Mouse (Mus musculus) midbrain, postnatal 0 days (tissue): ENCODE measurements around the gene 4931422A03Rik. TPM values are rescaled to one million over a fixed set of nuclear protein-coding genes. Genes with fewer than 3 reads are reported as not detected.
"Not testable (repeated sequence)": the region's sequence is repeated elsewhere in the genome, so short reads cannot be mapped to it uniquely, and the experiment has no call there.

ENCODE experiments used
- ATAC-seq: fragments of 200-750 bp; cut with Nextera tagmentation; 2 replicates; pipeline ENCODE4 v1.8.0; 2017; ENCODE audit warnings: moderate number of reproducible peaks, mild to moderate bottlenecking, moderate TSS enrichment, moderate library complexity; ENCODE audit not compliant: low FRiP score
- DNase-seq: peaks from one replicate; pipeline ENCODE4 v3.0.0-alpha.2; 2015; ENCODE audit warnings: low spot score
- H3K27ac ChIP-seq: fragments of 300-500 bp; sonication (generic); 2 replicates; pipeline ENCODE4 v1.5.1; 2014; ENCODE audit warnings: low read depth, mild to moderate bottlenecking, low read length, mixed read lengths
- H3K27me3 ChIP-seq: fragments of 300-500 bp; sonication (generic); 2 replicates; pipeline ENCODE4 v1.6.1; 2014; ENCODE audit warnings: low read length, control low read depth, mixed read lengths; ENCODE audit not compliant: insufficient read depth
- H3K36me3 ChIP-seq: fragments of 300-500 bp; sonication (generic); 2 replicates; pipeline ENCODE4 v1.6.1; 2014; ENCODE audit warnings: low read length, control low read depth, mixed read lengths; ENCODE audit not compliant: insufficient read depth
- H3K4me1 ChIP-seq: fragments of 300-500 bp; sonication (generic); 2 replicates; pipeline ENCODE4 v1.6.1; 2014; ENCODE audit warnings: mild to moderate bottlenecking, control low read depth, antibody characterized with exemption, low read length, mixed read lengths; ENCODE audit not compliant: insufficient read depth
- H3K4me2 ChIP-seq: fragments of 300-500 bp; sonication (generic); 2 replicates; pipeline ENCODE4 v1.6.1; 2014; ENCODE audit warnings: low read depth, mild to moderate bottlenecking, low read length, mixed read lengths; ENCODE audit not compliant: poor library complexity, severe bottlenecking
- H3K4me3 ChIP-seq: fragments of 300-500 bp; sonication (generic); 2 replicates; pipeline ENCODE4 v1.5.1; 2014; ENCODE audit warnings: low read depth, mild to moderate bottlenecking, low read length, moderate library complexity
- H3K9ac ChIP-seq: fragments of 300-500 bp; sonication (generic); replicated peaks from 2 replicates; pipeline ENCODE4 v1.6.1; 2014; ENCODE audit warnings: mild to moderate bottlenecking, low read length, moderate library complexity, mixed read lengths; ENCODE audit not compliant: poor library complexity, severe bottlenecking
- H3K9me3 ChIP-seq: fragments of 300-500 bp; sonication (generic); 2 replicates; pipeline ENCODE4 v1.6.1; 2016; ENCODE audit warnings: low read length, control low read depth
- CTCF ChIP-seq: IDR thresholded peaks from 2 replicates; pipeline ENCODE4 v1.5.1; 2016; ENCODE audit warnings: antibody characterized with exemption, mild to moderate bottlenecking
- WGBS: fragments of 180-500 bp; shearing (Covaris S2); extraction: QIAGEN DNeasy Blood & Tissue Kit; methylation state at CpG from one replicate; pipeline ENCODE4 v1.1.7; 2014; 5-methylcytosine and 5-hydroxymethylcytosine counted together
- polyA plus RNA-seq: library from polyadenylated mRNA; unstranded; fragments of >200 nt; fragmentation: Nextera tagmentation; extraction: Ambion mirVana; gene quantifications from 2 replicates; pipeline ENCODE4 v1.2.1, GENCODE M21; 2015
- total RNA-seq: library from RNA; depleted of rRNA; stranded (reverse); fragments of >200 nt; gene quantifications from 2 replicates; pipeline ENCODE4 v1.2.3, GENCODE M21; 2014

The 4931422A03Rik gene
- total and polyA plus RNA-seq, 2 experiments from 2014 or later: 2.8 TPM; not detected in 1

- no peak overlapping the region for H3K27ac ChIP-seq
- H3K4me2 ChIP-seq: no peak overlapping the region
- 89% methylated on average over 3 of the region's 3 CpGs for WGBS
- H3K9ac ChIP-seq: no peak overlapping the region
- peaks cover 7% of the 10 kb centered on the region for H3K4me1 ChIP-seq
- no peak for TF ChIP-seq CTCF
- H3K27me3 ChIP-seq: no peaks in the 10 kb centered on the region
- peaks cover 21% of the 10 kb centered on the region for H3K36me3 ChIP-seq
- H3K9me3 ChIP-seq: no peaks in the 10 kb centered on the region
- no peak for DNase-seq
- no peak overlapping the region for H3K4me3 ChIP-seq
- ATAC-seq: no peak
Observed at GRCm38 (mm10) chr2:104032056-104032455, 3.9 kb upstream of the 4931422A03Rik start.

GRCm38 (mm10) chr2:104030381-104030780 lies 2.2 kb upstream of the 4931422A03Rik start:
- Histone ChIP-seq H3K9ac (no peak overlapping the region), H3K27me3 (no peaks in the 10 kb centered on the region), H3K36me3 (peaks cover 13% of the 10 kb centered on the region), H3K4me2 (no peak overlapping the region), H3K4me1 (peaks cover 7% of the 10 kb centered on the region), H3K9me3 (no peaks in the 10 kb centered on the region), H3K4me3 (no peak overlapping the region), H3K27ac (no peak overlapping the region)
- ATAC-seq (no peak), DNase-seq (no peak)
- 92% methylated on average over 3 of the region's 3 CpGs for WGBS
- TF ChIP-seq CTCF: no peak

DNA sequence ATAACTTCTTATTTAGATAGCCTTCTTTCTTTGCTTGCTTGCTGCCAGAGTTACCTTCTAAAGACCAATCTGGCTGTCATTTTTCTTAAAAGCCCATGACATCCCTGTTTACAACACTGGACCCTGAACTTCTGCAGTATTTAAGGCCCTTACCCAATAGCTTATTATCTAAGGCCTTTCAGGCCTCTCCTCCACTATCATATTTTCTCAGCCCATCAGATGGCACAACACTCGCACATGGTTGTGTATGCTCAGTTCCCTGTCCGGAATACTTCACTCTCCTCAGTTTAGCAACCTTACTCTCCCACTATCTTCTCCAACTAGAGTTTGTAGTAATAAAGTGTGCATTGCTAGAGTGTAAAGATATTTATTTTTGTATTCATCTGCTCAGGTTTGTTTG lies 913 bp upstream of the 4931422A03Rik start:
- Histone ChIP-seq H3K4me1 (peaks cover 7% of the 10 kb centered on the region), H3K27ac (no peak overlapping the region), H3K27me3 (no peaks in the 10 kb centered on the region), H3K9me3 (no peaks in the 10 kb centered on the region), H3K4me2 (peak overlapping the region; percentile 67), H3K4me3 (peak overlapping the region; percentile 66), H3K9ac (peak overlapping the region; percentile 98; the same call in 1 of the 2 replicates), H3K36me3 (peaks cover 10% of the 10 kb centered on the region)
- no peak for TF ChIP-seq CTCF
- WGBS: 74% methylated on average over 2 of the region's 2 CpGs
- DNase-seq (no peak), ATAC-seq (no peak)

- Histone ChIP-seq H3K27me3 (no peaks in the 10 kb centered on the region), H3K4me2 (peak within 1 kb of the TSS; percentile 67), H3K9ac (peak within 1 kb of the TSS; percentile 98), H3K9me3 (no peaks in the 10 kb centered on the region), H3K27ac (peak within 1 kb of the TSS; percentile 82), H3K4me3 (peak within 1 kb of the TSS; percentile 66), H3K36me3 (peaks cover 4% of the 10 kb centered on the region; the same call in 1 of the 2 replicates), H3K4me1 (peaks cover 7% of the 10 kb centered on the region)
- DNase-seq (peak; percentile 77), ATAC-seq (peak; percentile 94)
- WGBS: under 1% methylated on average over 28 of the region's 44 CpGs
- TF ChIP-seq CTCF: no peak; the same call in 1 of the 2 replicates
Observed at GRCm38 (mm10) chr2:104027458-104028138, 563 bp downstream of the 4931422A03Rik start, which contains the start of gene Fbxo3. TSS of gene Fbxo3 (plus strand) at chr2:104027721.

GRCm38 (mm10) chr2:104024656-104025055 lies 3.5 kb downstream of the 4931422A03Rik start:
- Histone ChIP-seq H3K4me2 (no peak overlapping the region), H3K27ac (no peak overlapping the region), H3K9me3 (no peaks in the 10 kb centered on the region), H3K4me1 (peaks cover 6% of the 10 kb centered on the region), H3K36me3 (no peaks in the 10 kb centered on the region), H3K27me3 (no peaks in the 10 kb centered on the region), H3K9ac (no peak overlapping the region), H3K4me3 (no peak overlapping the region)
- 88% methylated on average over 4 of the region's 4 CpGs for WGBS
- TF ChIP-seq CTCF: no peak
- DNase-seq: no peak
- ATAC-seq: no peak

DNA sequence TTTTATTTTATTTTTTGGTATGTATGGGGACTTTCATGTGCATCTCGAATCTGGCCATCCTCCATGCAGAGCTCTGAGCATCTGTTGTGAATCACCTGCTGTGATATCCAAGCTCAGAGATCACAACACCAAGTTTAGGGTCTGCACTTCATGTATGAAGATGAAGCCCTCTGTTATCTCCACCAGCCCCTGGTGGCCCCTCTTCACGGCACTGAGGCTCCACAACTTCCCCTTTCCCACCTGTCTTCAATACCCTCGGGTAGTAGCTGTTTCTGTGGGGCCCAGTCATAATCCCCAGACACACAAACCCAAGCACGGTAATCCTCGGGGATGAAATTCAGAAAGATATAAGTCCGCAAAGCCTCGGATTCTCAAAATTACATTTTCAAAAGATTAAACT lies 5.1 kb downstream of the 4931422A03Rik start:
- Histone ChIP-seq H3K4me1 (no peaks in the 10 kb centered on the region), H3K27me3 (no peaks in the 10 kb centered on the region), H3K4me3 (no peak overlapping the region), H3K27ac (no peak overlapping the region), H3K9ac (no peak overlapping the region), H3K4me2 (no peak overlapping the region), H3K9me3 (no peaks in the 10 kb centered on the region), H3K36me3 (no peaks in the 10 kb centered on the region)
- WGBS: 72% methylated on average over 7 of the region's 7 CpGs
- no peak for TF ChIP-seq CTCF
- DNase-seq (no peak), ATAC-seq (no peak)

GRCm38 (mm10) chr2:104008853-104009252 lies 19.3 kb downstream of the 4931422A03Rik start:
- not testable (repeated sequence) for H3K4me3 ChIP-seq, H3K4me2 ChIP-seq, H3K9ac ChIP-seq, H3K36me3 ChIP-seq, ATAC-seq, H3K9me3 ChIP-seq, H3K27me3 ChIP-seq, DNase-seq, H3K4me1 ChIP-seq, H3K27ac ChIP-seq
- 97% methylated on average over 3 of the region's 3 CpGs for WGBS
